Mouse (Mus musculus) erythroid progenitor cell, adult 5-6 weeks (primary cell): ENCODE data around the gene Stx2. TPM values are rescaled to one million over a fixed set of nuclear protein-coding genes. Genes with fewer than 3 reads are reported as not detected.
"Not testable (repeated sequence)": the region's sequence is repeated elsewhere in the genome, so short reads cannot be mapped to it uniquely, and the experiment has no call there.

Experiments
- ATAC-seq: replicated peaks from 2 replicates; pipeline ENCODE4 v1.8.0; 2016; ENCODE audit warnings: moderate number of reproducible peaks, mild to moderate bottlenecking, moderate TSS enrichment, inconsistent platforms; ENCODE audit not compliant: poor library complexity, low FRiP score, severe bottlenecking
- total RNA-seq, 2 experiments: library from RNA; stranded (forward) in 1 of 2; stranded (reverse) in 1 of 2; fragments of 150-400 nt in 1 of 2; fragments of 186-747, 209-891 nt in 1 of 2; gene quantifications; 2 replicates each; pipeline versions ENCODE4 v1.2.3 to v1.2.4; 2015 to 2017; ENCODE audit warnings: low replicate concordance in 2 of 2

Stx2 gene
- total RNA-seq, 2 experiments from 2014 or later = 258 to 312 TPM

DNA sequence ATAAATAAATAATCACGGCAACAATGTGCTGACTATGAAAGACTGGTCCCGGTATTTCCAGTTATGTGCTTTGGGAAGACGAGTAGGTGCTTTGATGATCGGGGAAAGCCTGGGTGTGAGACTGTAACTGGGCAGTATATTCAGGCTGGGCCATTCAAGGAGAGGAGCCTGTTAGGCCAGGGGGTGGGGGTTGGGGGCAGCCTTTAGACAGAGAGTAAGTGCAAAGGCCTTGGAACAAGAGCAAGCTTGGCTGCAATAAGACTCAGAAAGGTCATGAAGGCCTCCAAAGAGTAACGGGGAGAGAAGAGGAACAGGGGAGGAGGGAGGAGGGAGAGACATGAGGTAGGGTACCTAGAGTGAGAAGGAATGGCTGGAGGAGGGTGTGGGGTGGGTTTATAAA, 7.2 kb upstream of the Stx2 start:
- ATAC-seq = no peak

DNA sequence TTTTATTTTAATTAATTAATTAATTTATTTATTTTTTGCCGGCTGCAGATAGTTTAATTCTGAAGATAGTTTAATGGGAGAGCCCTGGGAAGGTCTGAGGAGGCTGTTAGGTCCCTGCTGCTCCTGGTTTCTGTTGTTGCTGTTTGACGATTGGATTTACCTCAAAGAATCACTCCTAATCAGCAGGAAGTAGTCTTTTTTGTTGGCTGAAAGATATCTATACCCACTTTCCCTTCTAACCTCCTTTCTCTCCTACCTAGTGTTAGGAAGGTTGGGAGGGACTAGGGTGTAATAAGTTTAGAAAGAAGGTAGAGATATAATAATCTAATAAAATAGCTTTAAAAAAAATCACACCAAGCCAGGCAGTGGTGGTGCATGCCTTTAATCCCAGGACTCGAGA, 6.6 kb upstream of the Stx2 start:
- no peak for ATAC-seq

DNA sequence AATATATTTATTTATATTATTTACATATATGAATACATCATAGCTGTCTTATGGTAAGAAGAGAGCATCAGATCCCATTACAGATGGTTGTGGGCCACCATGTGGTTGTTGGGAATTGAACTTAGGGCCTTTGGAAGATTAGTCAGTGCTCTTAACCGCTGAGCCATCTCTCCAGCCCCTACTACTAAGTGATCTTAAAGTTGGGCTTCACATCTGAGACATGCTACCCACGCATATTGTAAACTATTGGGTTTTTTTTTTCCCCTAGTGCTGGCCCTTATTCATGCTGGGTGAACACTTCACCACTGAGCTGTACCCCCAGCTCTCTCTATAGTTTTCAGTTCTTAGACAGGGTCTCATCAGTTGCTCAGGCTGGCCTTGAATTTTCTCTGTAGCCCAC, 2.6 kb upstream of the Stx2 start:
- no peak for ATAC-seq

- ATAC-seq = no peak
Observed at GRCm38 (mm10) chr5:129009577-129009976, 1.2 kb upstream of the Stx2 start.

DNA sequence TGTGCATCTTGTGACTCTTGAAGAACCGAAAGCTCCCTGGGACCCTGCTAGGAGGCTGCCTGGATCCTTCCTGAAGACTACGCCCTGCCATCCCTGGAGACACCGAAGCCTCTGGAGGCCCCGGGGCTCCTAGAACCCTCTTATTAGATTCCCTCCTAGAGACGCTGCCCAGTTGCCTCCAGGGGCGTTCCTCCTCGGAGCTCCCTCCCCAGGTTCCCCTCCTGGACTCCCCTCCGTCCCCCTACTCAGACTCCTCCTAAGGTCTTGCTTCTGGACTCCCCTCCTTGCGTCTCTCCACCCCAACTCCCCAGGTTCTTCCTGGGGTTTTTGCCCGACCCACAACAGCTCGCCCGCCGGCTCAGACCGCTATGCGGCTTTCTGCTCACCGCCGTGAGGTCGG, 366 bp downstream of the Stx2 start:
- peak; percentile 48; the same call in 1 of the 2 replicates for ATAC-seq

- ATAC-seq = peak; percentile 71
Observed at GRCm38 (mm10) chr5:129007105-129007957, 1.0 kb downstream of the Stx2 start.

- ATAC-seq = peak; percentile 47; the same call in 1 of the 2 replicates
Observed at GRCm38 (mm10) chr5:129006031-129006788, 2.2 kb downstream of the Stx2 start.

- ATAC-seq = no peak
Observed at GRCm38 (mm10) chr5:129005416-129005815, 3.0 kb downstream of the Stx2 start.

GRCm38 (mm10) chr5:129002571-129003011, 5.8 kb downstream of the Stx2 start:
- ATAC-seq = no peak

DNA sequence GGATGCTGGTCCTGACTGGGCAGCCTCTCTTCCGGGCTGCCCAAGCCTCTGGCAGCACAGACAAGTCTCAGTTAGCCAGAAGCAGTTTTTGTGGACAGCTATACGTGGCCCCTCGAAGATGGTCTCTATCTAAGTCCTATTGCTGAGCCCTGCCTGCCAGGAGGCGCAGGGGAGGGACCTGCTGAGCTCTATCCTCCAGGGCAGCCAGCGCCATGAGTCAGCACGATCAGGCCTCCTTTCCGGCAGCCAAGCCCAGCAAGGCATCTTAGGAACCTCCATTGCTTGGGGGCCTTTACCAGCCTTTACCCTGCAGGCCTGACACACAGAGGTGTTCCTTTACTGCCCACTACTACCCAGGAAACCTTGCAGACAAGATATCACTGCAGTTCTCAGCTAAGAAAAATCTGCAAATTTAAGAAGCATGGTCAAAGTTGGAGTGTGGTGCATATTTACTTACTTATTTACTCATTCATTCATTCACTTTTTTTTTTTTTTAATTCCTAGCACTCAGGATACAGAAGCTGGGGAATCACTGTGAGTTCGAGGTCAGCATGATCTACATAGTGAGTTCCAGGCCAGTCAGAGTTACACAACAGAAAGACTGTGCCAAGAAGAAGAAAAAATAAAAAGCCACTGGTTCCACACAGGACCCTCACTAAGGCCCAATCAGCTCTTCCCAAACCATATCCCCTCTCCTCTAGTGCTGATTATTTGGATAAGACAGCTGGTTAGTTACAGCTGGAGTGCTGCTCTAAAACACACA, 7.5 kb downstream of the Stx2 start:
- peak; percentile 94 for ATAC-seq

DNA sequence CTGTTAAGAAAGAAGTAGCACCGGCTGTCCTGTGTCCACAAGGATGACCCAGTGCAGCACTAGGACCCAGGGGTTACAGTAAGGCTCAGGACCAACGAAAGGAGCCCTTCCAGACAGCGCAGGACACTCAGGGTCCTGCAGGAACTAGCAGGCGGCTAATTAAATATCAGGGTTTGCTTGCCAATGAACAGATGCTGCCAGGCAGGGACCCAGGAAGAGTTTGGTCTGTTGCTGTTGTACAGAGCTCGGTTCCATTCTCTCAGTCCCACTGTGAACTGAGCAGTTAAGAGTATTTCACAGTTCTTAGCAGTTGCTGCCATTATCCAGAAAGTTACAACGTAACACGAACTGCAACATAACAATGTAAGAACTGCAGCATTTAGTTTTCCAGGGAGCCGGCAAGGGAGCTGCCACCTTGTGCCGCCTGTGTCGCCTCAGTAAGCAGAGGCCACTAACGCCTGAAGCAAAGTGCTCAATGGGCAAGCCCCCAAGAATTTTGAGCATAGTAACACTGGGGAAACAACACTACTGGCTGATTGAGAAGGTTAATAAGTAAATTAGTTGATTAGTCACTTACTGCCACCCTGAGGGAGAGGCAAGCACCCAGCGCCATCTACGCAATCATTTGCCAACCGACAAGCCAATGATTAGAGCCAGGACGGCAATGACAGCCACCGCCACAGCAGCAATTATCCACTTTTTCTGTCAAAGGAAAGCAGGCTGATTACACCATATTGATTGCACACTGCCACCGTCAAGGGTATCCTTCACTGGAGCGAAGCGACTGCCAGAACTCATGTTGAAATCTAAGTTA, 21.0 kb downstream of the Stx2 start:
- no peak for ATAC-seq

DNA sequence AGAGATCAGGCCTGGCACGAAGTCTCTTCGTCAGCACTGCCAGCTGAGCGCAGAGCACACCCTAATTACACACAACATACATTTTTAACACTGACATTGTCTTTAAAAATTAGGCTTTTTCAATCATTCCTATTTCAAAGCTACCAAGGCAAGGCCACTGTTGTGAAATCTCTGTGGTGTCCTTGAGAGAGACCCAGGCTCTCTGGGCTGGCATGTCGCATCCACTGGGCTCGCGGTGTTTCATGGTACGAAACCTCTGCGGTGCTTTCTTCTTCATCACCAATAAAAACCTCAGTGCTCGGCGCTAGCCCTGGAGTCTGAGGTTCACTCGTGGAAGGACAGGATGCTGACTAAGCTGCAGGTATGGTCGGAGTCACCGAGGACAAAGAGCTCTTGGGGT, 22.4 kb downstream of the Stx2 start:
- no peak for ATAC-seq

GRCm38 (mm10) chr5:128984536-128984935, 23.8 kb downstream of the Stx2 start:
- ATAC-seq = 0 out of 2 replicates have a peak, but pooled peaks have one; percentile 6

GRCm38 (mm10) chr5:128981607-128982006, 26.8 kb downstream of the Stx2 start:
- peak; percentile 56; the same call in 1 of the 2 replicates for ATAC-seq

DNA sequence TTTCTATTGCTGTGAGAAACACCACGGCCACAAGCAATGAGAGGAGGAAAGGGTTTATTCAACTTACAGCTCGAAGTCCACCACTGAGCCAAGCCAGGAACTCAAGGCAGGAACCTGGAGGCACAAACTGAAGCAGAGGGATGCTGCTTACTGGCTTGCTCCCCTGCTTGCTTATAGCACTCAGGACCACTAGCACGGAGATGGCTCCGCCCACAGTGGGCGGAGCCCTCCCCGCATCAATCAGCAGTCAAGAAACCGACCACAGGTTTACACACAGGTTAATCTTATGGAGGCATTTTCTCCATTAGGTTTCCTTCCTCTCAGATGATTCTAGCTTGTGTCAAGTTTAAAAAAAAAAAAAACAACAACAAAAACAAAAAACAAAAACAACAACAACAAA, 27.5 kb downstream of the Stx2 start:
- ATAC-seq = no peak

DNA sequence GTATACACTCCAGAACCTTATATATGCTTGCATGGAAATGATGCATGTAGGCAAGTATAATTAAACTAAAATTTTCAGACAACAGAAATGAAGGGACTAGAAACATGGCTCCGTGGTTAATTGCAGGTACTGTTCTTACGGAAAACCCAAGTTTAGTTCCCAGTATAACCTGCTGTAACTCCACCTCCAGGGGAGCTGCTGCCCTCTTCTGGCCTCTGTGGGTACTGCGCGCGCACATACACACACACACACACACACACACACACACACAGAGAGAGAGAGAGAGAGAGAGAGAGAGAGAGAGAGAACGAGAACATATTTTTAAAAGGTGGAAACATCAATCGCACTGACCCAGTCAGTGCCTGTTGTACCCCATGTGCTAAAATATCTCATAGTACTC, 29.4 kb downstream of the Stx2 start:
- no peak for ATAC-seq

- ATAC-seq = not testable (repeated sequence)
Observed at GRCm38 (mm10) chr5:128977466-128977865, 30.9 kb downstream of the Stx2 start.

DNA sequence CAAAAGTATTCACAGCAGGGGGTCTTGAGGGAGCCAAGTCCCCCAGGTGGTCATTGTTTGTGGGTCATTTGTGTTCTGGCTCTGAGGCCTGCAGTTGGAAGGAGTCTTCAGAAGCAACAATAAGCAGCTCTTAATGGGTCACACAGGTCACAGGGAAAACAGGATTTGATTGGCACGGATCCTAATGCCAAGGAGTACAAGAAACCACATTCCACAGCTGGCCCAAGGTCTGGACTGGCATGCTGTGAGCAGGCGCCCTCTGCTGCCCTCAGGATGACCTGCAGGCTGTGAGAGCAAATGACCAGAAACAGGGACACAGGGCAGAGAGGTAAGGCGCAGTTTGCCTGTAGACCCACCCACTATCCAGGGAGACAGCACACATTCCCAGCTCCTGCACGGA, 32.1 kb downstream of the Stx2 start:
- peak; percentile 65 for ATAC-seq

GRCm38 (mm10) chr5:128971298-128971697, 37.1 kb downstream of the Stx2 start:
- ATAC-seq = peak; percentile 59
